Mouse (Mus musculus) spleen, adult 2 months (tissue): ENCODE measurements around the gene Mif4gd. TPM values are rescaled to one million over a fixed set of nuclear protein-coding genes. Genes with fewer than 3 reads are reported as not detected.
"Not testable (repeated sequence)": the region's sequence is repeated elsewhere in the genome, so short reads cannot be mapped to it uniquely, and the experiment has no call there.

Experiments used
- DNase-seq, 2 experiments: peaks; one replicate each; pipeline versions ENCODE4 v3.0.0 to v3.0.0-alpha.2; 2012 to 2021; ENCODE audit warnings: low spot score in 2 of 2, low read depth in 1 of 2
- H3K27ac ChIP-seq: fragments of 200-500 bp; 2 replicates; pipeline ENCODE4 v1.5.1; 2012; ENCODE audit warnings: low read length, inconsistent platforms; ENCODE audit not compliant: insufficient read depth
- H3K27me3 ChIP-seq: fragments of 200-500 bp; 2 replicates; pipeline ENCODE4 v1.6.1; 2012; ENCODE audit warnings: mild to moderate bottlenecking, moderate library complexity, low read length, inconsistent platforms; ENCODE audit not compliant: control insufficient read depth, insufficient read depth
- H3K36me3 ChIP-seq: fragments of 200-500 bp; 2 replicates; pipeline ENCODE4 v1.6.1; 2012; ENCODE audit warnings: mild to moderate bottlenecking, low read length, inconsistent platforms; ENCODE audit not compliant: control insufficient read depth, insufficient read depth
- H3K4me1 ChIP-seq: fragments of 200-500 bp; 2 replicates; pipeline ENCODE4 v1.6.1; 2011; ENCODE audit warnings: inconsistent platforms; ENCODE audit not compliant: control insufficient read depth, insufficient read depth, insufficient read length
- H3K4me3 ChIP-seq: fragments of 200-500 bp; 2 replicates; pipeline ENCODE4 v1.5.1; 2011; ENCODE audit warnings: mild to moderate bottlenecking, inconsistent platforms; ENCODE audit not compliant: insufficient read depth, insufficient read length; ENCODE audit errors: extremely low read depth
- CTCF ChIP-seq: fragments of 200-500 bp; IDR thresholded peaks from 2 replicates; pipeline ENCODE4 v1.5.1; 2011; ENCODE audit warnings: mild to moderate bottlenecking, inconsistent platforms; ENCODE audit not compliant: insufficient read depth, insufficient read length, insufficient replicate concordance; ENCODE audit errors: extremely low read depth
- POLR2A ChIP-seq: fragments of 200-500 bp; IDR thresholded peaks from 2 replicates; pipeline ENCODE4 v1.6.1; 2011; ENCODE audit warnings: low read depth, low read length, inconsistent platforms
- WGBS: fragments of 180-500 bp; shearing (Covaris S2); methylation state at CpG from one replicate; pipeline ENCODE4 v1.1.7; 2018; 5-methylcytosine and 5-hydroxymethylcytosine counted together
- polyA plus RNA-seq: library from polyadenylated mRNA; depleted of rRNA; stranded (reverse); fragments of >200 nt; gene quantifications from 2 replicates; pipeline ENCODE4 v1.2.3, GENCODE M21; 2012

Mif4gd gene
- polyA plus RNA-seq, 1 experiment, result 175 TPM

DNA sequence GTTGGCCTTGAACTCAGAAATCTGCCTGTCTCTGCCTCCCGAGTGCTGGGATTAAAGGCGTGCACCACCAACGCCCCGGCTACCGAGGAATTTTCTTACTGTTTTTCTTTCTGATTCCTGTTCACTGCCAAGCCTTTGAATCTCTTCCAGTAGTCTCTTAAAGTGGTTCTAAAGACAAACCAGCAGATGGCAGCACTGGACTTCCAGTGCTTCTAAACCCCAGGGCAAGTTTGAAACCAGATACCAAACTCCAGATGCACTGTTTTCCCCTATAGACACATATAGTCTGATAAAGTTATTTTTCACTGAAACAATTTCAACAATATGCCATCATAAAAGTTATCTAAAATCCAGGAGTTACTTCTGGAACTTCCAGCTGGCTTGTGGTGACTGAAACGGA lies 34.7 kb upstream of the Mif4gd start:
- TF ChIP-seq POLR2A, result no peak
- peak; percentile 37; the same call in 1 of the 2 replicates for TF ChIP-seq CTCF
- no peak overlapping the region for H3K4me3 ChIP-seq
- no peak overlapping the region for H3K27ac ChIP-seq
- no peaks in the 10 kb centered on the region for H3K27me3 ChIP-seq
- WGBS, result 51% methylated on average over 6 of the region's 6 CpGs
- H3K4me1 ChIP-seq, result peaks cover 12% of the 10 kb centered on the region; the same call in 1 of the 2 replicates
- DNase-seq, result peak; percentile 51 to 64
- peaks cover 25% of the 10 kb centered on the region for H3K36me3 ChIP-seq

GRCm38 (mm10) chr11:115646439-115646838 lies 33.7 kb upstream of the Mif4gd start:
- peaks cover 25% of the 10 kb centered on the region for H3K36me3 ChIP-seq
- peak in 1 of 2 experiments; percentile 52 for DNase-seq
- peak overlapping the region; percentile 55 for H3K27ac ChIP-seq
- WGBS, result 64% methylated on average over 9 of the region's 9 CpGs
- H3K4me3 ChIP-seq, result no peak overlapping the region
- TF ChIP-seq CTCF (no peak), POLR2A (no peak)
- H3K4me1 ChIP-seq, result peaks cover 21% of the 10 kb centered on the region
- H3K27me3 ChIP-seq, result no peaks in the 10 kb centered on the region

- WGBS, result 68% methylated on average over 14 of the region's 14 CpGs
- peaks cover 25% of the 10 kb centered on the region for H3K36me3 ChIP-seq
These were observed 32.7 kb upstream of the Mif4gd start for GRCm38 (mm10) chr11:115645498-115645897.

DNA sequence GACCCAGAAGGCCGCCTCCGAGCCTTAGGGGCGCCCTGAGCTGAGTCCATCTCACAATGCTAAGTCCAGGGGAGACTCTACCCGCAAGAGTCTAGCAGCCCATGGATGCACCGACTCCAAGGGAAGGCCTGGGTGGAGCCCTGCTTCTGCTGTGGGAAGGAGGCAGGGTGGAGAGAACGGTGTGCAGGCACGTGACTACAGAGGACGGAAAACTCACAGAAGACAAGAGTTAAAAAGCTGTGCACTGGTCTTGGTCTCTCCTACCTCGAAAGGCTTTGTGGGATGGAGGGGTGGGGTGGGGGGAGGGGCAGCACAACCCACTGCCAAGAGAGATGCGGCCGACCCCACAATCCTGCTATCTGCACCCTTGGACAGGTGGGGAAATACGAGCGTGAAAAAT lies 31.5 kb upstream of the Mif4gd start:
- Histone ChIP-seq H3K27ac (no peak overlapping the region), H3K36me3 (peaks cover 19% of the 10 kb centered on the region), H3K27me3 (no peaks in the 10 kb centered on the region), H3K4me3 (no peak overlapping the region), H3K4me1 (peaks cover 39% of the 10 kb centered on the region)
- WGBS, result 91% methylated on average over 13 of the region's 13 CpGs
- no peak for TF ChIP-seq POLR2A
- no peak for TF ChIP-seq CTCF
- no peak for DNase-seq

More at GRCm38 (mm10) chr11:115645498-115645897, 32.7 kb upstream of the Mif4gd start:
- H3K4me1 ChIP-seq, result peaks cover 28% of the 10 kb centered on the region
- DNase-seq, H3K27me3 ChIP-seq, H3K4me3 ChIP-seq: not testable (repeated sequence)
- H3K27ac ChIP-seq, result peak overlapping the region; percentile 68; the same call in 1 of the 2 replicates

- peak overlapping the region; percentile 41 for H3K27ac ChIP-seq
- TF ChIP-seq CTCF (no peak), POLR2A (no peak)
- no peak overlapping the region for H3K4me3 ChIP-seq
- no peak for DNase-seq
- peaks cover 42% of the 10 kb centered on the region for H3K4me1 ChIP-seq
- WGBS, result 56% methylated on average over 10 of the region's 10 CpGs
- no peaks in the 10 kb centered on the region for H3K27me3 ChIP-seq
- H3K36me3 ChIP-seq, result peaks cover 15% of the 10 kb centered on the region
These were observed 30.5 kb upstream of the Mif4gd start for GRCm38 (mm10) chr11:115643265-115643664.

GRCm38 (mm10) chr11:115642705-115643104 lies 29.9 kb upstream of the Mif4gd start:
- no peak for TF ChIP-seq POLR2A
- peak overlapping the region; percentile 41; the same call in 1 of the 2 replicates for H3K27ac ChIP-seq
- H3K27me3 ChIP-seq, result no peaks in the 10 kb centered on the region
- H3K4me1 ChIP-seq, result peaks cover 42% of the 10 kb centered on the region
- no peak overlapping the region for H3K4me3 ChIP-seq
- H3K36me3 ChIP-seq, result peaks cover 10% of the 10 kb centered on the region
- no peak for DNase-seq
- WGBS, result 92% methylated on average over 2 of the region's 2 CpGs

GRCm38 (mm10) chr11:115641664-115642036 lies 28.9 kb upstream of the Mif4gd start:
- Histone ChIP-seq H3K36me3 (peaks cover 10% of the 10 kb centered on the region), H3K27me3 (no peaks in the 10 kb centered on the region), H3K4me3 (0 out of 2 replicates have a peak overlapping the region, but pooled peaks have one; percentile 0), H3K4me1 (peaks cover 42% of the 10 kb centered on the region), H3K27ac (peak overlapping the region; percentile 89)
- no peak for DNase-seq
- TF ChIP-seq CTCF, result no peak
- no peak for TF ChIP-seq POLR2A
- 72% methylated on average over 4 of the region's 4 CpGs for WGBS
